Mouse (Mus musculus): ENCODE data around the gene Olfr728. TPM values are rescaled to one million over a fixed set of nuclear protein-coding genes. Genes with fewer than 3 reads are reported as not detected.

The Olfr728 gene
- polyA plus RNA-seq (2017; shearing (Covaris generic)): not detected

DNA sequence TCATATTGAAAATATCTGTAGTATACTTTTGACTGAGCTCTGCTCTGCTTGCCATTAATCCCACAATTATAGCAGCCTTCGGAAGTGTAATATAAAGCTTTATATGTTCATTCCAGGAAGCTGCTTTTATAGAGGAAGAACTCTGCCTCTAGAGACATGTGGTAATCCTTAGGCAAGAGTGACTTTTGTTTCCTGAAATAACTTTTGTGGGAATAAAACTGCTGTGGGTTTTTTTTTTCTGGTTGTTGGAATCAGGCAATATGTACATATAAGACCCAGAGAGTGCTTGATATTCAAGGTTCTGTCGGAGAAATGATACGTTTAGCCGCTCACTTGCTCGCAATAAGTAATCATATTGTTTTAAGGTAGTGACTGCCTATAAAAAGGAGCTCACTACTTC lies at the start of gene Olfr728:
Olfr728 (minus strand) TSS at position 101 of the 400 bp plus-strand sequence.

GRCm38 (mm10) chr14:50188098-50188497 lies 45.6 kb upstream of the Olfr728 start, which contains the start of gene Olfr730:
Gene Olfr730, minus strand, starts transcription at chr14:50188198.

DNA sequence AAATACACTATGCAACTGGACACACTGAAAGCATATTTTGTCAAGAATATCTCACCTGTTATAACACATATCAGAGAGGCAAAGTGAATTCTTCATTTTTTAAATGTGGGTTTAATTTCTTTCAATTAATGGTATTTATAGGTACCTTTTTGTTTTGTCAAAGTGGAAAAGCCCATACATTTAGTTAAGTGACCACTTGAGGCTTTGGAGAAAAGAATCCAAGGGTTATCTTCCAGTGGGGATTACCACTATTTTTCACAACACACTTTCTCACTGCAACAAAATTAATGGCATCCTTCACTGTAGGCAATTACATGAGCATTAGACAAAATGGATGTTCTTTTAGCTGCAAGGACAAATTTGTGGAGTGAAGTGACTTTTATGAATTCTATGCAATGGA lies 10.3 kb upstream of the Olfr728 start, which contains the start of gene Olfr729:
Olfr729 (minus strand) TSS at position 101 of the 400 bp plus-strand sequence.

GRCm38 (mm10) chr14:50122886-50123285 lies 19.6 kb downstream of the Olfr728 start, which contains the start of gene Olfr727:
Gene Olfr727, plus strand, starts transcription at chr14:50123186.

DNA sequence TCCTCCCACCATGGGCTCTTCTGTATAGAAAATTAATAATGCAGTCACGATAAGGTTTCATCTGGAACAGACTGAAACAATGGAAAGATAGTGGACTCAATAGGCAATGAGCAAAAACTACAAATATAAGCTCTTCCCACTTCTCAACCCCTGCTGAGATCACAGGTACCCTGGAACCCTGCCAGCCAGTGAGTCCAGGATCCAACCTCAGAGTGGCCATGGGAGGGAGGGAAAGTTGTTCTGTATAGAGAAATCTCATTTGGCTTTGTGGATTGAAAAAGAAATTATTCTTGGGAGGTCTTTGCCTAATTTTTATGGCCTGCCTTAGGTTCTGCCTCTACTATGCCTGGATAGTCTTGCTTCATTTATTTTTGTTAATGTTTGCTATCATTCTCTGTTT lies 51.6 kb downstream of the Olfr728 start, which contains the start of gene Olfr726:
Olfr726 (minus strand) TSS at position 101 of the 400 bp plus-strand sequence.

Other genes starting within 250 kb of the Olfr728 start
- gene Olfr722, start 240.7 kb downstream of the Olfr728 start, polyA plus RNA-seq (2017; shearing (Covaris generic)): under 1 TPM in 1 of 2 experiments, not detected in 1; 0.18 TPM
- not detected for gene Olfr723, start 210.9 kb downstream of the Olfr728 start, polyA plus RNA-seq (2017; shearing (Covaris generic))
- not detected for gene Olfr724, start 179.4 kb downstream of the Olfr728 start, polyA plus RNA-seq (2017; shearing (Covaris generic))
- not detected for gene Olfr725, start 102.3 kb downstream of the Olfr728 start, polyA plus RNA-seq (2017; shearing (Covaris generic))
- gene Olfr726, start 51.7 kb downstream of the Olfr728 start, polyA plus RNA-seq (2017; shearing (Covaris generic)): under 1 TPM in 1 of 2 experiments, not detected in 1; 0.14 TPM
- gene Olfr727, start 19.5 kb downstream of the Olfr728 start, polyA plus RNA-seq (2017; shearing (Covaris generic)): under 1 TPM in 1 of 2 experiments, not detected in 1; 0.06 TPM
- gene Olfr729, start 10.2 kb upstream of the Olfr728 start, polyA plus RNA-seq (2017; shearing (Covaris generic)): under 1 TPM in 1 of 2 experiments, not detected in 1; 0.18 TPM
- not detected for gene Olfr730, start 45.5 kb upstream of the Olfr728 start, polyA plus RNA-seq (2017; shearing (Covaris generic))
- gene Olfr731, start 99.2 kb upstream of the Olfr728 start, polyA plus RNA-seq (2017; shearing (Covaris generic)): under 1 TPM; 0.04 to 0.08 TPM
- under 1 TPM in 1 of 2 experiments, not detected in 1; 0.17 TPM for gene Olfr732, start 141.5 kb upstream of the Olfr728 start, polyA plus RNA-seq (2017; shearing (Covaris generic))
- gene Olfr733, start 158.8 kb upstream of the Olfr728 start, polyA plus RNA-seq (2017; shearing (Covaris generic)): under 1 TPM in 1 of 2 experiments, not detected in 1; 0.06 TPM
- gene Olfr734, start 184.1 kb upstream of the Olfr728 start, polyA plus RNA-seq (2017; shearing (Covaris generic)): not detected
- not detected for gene Olfr735, start 206.2 kb upstream of the Olfr728 start, polyA plus RNA-seq (2017; shearing (Covaris generic))
- not detected for gene Tlr11, start 215.2 kb upstream of the Olfr728 start, polyA plus RNA-seq (2017; shearing (Covaris generic))
- not detected for gene Olfr736, start 238.5 kb upstream of the Olfr728 start, polyA plus RNA-seq (2017; shearing (Covaris generic))

Data from activated CD4-positive, CD25-positive, alpha-beta regulatory T cell (primary cell).